Mouse (Mus musculus): ENCODE results near the gene Rpl37a. TPM values are rescaled to one million over a fixed set of nuclear protein-coding genes. Genes with fewer than 3 reads are reported as not detected.

The Rpl37a gene
- polyA plus RNA-seq, 1 experiment, result 870 TPM

DNA sequence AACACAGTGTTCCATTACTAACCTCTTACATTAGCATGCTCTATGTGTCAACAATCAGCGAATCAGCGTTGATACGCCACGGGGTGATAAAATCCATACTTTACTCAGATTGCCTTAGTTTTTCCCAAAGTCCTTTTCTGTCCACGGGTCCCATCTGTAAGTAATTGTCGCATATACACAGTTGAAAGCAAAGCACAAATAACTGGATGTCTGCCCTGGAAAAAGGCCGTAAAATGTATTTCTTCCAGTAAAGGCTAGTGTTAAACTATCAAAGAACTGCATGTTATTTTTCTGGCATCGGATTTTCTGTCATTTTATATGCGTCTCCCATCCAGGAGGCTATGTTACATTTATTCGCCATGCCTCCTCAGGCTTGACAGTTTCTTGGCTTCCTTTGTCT is 19.0 kb downstream of the Rpl37a start:
- no peak for DNase-seq
- WGBS, result 93% methylated on average over 10 of the region's 10 CpGs

DNA sequence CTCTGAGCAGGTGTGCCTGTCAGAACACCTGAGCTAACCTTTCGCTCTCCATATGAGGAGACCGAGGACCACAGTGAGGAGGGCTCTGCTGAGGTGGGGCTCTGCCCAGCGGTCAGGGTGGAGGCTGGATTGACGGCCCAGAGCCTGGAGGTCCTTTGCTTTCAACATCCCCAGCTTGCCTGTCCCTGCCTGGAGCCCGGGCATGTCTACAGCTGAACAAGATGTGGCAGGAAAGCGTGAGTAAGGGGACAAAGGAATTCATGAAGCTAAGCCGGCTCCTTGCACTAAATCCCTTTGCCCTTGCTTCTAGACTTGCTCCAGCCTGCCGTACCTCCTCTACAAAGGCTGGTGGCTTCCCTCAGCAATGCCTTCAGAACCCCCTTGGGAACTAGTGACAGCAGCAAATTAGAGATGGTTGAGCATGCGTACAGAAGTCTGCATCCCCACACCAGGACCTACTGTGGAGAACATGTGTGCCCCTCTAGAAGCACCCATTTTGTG is 22.2 kb downstream of the Rpl37a start:
- H3K36me3 ChIP-seq (ENCODE audit: control insufficient read depth, insufficient read depth, low read length), result no peaks in the 10 kb centered on the region
- DNase-seq, result no peak
- no peak overlapping the region for H3K4me3 ChIP-seq (ENCODE audit: control insufficient read depth, insufficient read depth, low read length)
- H3K4me1 ChIP-seq (replicated peaks; ENCODE audit: control insufficient read depth, insufficient read depth, low read length), result no peaks in the 10 kb centered on the region
- no peak overlapping the region for H3K27ac ChIP-seq (ENCODE audit: control insufficient read depth, insufficient read depth, low read length)
- TF ChIP-seq POLR2A (IDR thresholded peaks at IDR 0.05; ENCODE audit: control insufficient read depth, extremely low read depth, insufficient read depth, low read length, poor library complexity) (no peak), CTCF (IDR thresholded peaks at IDR 0.05; ENCODE audit: borderline replicate concordance, control insufficient read depth, extremely low read depth, insufficient read depth, low read length, poor library complexity) (no peak)
- no peaks in the 10 kb centered on the region; the same call in 1 of the 2 replicates for H3K27me3 ChIP-seq (ENCODE audit: control insufficient read depth, insufficient read depth, low read length)
- 87% methylated on average over 9 of the region's 9 CpGs for WGBS

More for the DNA sequence above, 19.0 kb downstream of the Rpl37a start:
- Histone ChIP-seq H3K4me3 (ENCODE audit: control insufficient read depth, insufficient read depth, low read length) (no peak overlapping the region), H3K27ac (ENCODE audit: control insufficient read depth, insufficient read depth, low read length) (no peak overlapping the region), H3K36me3 (ENCODE audit: control insufficient read depth, insufficient read depth, low read length) (no peaks in the 10 kb centered on the region), H3K27me3 (ENCODE audit: control insufficient read depth, insufficient read depth, low read length) (no peaks in the 10 kb centered on the region), H3K4me1 (replicated peaks; ENCODE audit: control insufficient read depth, insufficient read depth, low read length) (no peaks in the 10 kb centered on the region)
- no peak for TF ChIP-seq POLR2A (IDR thresholded peaks at IDR 0.05; ENCODE audit: control insufficient read depth, extremely low read depth, insufficient read depth, low read length, poor library complexity)
- no peak for TF ChIP-seq CTCF (IDR thresholded peaks at IDR 0.05; ENCODE audit: borderline replicate concordance, control insufficient read depth, extremely low read depth, insufficient read depth, low read length, poor library complexity)

DNA sequence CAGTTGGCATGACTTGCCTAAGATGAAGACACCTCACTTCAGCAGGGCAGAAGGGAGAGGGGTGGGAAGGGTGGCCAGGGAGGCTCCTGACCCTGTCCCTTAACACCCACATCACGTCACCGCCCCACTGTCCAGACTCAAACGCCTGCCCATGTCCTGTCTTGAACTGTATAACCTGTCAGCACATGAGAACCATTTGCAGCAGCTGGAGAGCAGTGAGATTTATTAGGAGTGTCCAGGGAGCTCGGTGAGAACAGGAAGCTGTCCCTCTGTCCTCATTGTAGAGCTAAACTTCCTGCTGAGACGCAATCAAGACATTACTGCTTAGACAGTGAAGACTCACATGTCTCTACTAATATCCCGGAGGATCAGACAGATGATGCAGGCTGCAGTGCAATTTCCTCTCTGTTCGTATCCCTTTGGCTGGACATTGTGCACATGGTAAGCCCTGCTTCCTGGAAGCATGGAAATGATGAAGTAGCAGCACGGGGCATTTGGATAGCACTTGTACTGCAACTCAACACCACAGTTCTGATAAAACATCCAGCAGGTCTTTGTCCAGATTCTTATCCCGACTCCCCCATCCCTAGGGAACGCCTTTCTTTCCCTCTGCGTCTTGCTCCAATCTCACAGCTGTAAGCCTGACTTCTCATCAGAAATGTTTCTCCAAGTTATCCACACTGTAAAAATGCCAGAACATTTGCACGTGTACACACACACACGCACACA is 25.5 kb downstream of the Rpl37a start:
- Histone ChIP-seq H3K27me3 (ENCODE audit: control insufficient read depth, insufficient read depth, low read length) (no peaks in the 10 kb centered on the region; the same call in 1 of the 2 replicates), H3K4me3 (ENCODE audit: control insufficient read depth, insufficient read depth, low read length) (no peak overlapping the region), H3K4me1 (replicated peaks; ENCODE audit: control insufficient read depth, insufficient read depth, low read length) (no peaks in the 10 kb centered on the region), H3K27ac (ENCODE audit: control insufficient read depth, insufficient read depth, low read length) (no peak overlapping the region), H3K36me3 (ENCODE audit: control insufficient read depth, insufficient read depth, low read length) (no peaks in the 10 kb centered on the region)
- TF ChIP-seq CTCF (IDR thresholded peaks at IDR 0.05; ENCODE audit: borderline replicate concordance, control insufficient read depth, extremely low read depth, insufficient read depth, low read length, poor library complexity) (no peak), POLR2A (IDR thresholded peaks at IDR 0.05; ENCODE audit: control insufficient read depth, extremely low read depth, insufficient read depth, low read length, poor library complexity) (no peak)
- 44% methylated on average over 13 of the region's 13 CpGs for WGBS
- DNase-seq, result no peak

DNA sequence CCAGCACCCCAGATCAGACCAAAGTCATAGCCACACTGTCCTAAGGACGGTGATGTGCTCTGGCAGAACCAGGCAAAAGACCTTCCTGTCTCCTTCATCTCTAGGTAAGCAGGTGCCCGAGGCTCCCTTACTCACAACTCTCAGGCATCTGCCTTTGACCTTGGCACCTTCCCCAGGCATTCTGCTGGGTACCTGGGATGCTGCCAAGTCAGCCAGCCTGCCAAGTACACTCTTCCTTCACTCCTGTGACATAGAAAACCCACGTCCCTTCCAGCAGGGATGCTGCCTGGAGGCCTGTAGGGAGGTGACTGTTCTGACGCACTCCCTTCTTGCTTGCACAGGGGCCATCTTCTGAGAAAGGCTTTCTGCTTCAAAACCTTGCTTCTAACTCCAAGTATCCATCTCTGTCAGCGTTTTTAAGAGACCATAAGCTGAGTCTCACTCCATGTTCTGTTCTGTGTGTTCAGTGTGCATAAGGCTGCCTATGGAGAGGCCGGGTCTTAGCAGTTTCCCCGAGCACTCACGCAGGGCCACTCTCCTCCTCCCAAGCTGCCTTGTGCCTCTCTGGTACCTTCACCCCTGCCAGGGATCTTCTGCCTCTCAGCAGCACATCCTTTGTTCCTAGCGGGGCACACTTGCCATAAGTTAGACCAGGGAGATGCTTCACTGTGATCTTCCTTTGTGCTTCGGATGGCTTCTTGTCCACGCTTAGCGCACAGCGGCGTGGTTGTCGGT is 28.0 kb downstream of the Rpl37a start:
- no peak for TF ChIP-seq CTCF (IDR thresholded peaks at IDR 0.05; ENCODE audit: borderline replicate concordance, control insufficient read depth, extremely low read depth, insufficient read depth, low read length, poor library complexity)
- TF ChIP-seq POLR2A (IDR thresholded peaks at IDR 0.05; ENCODE audit: control insufficient read depth, extremely low read depth, insufficient read depth, low read length, poor library complexity), result no peak
- no peaks in the 10 kb centered on the region for H3K4me1 ChIP-seq (replicated peaks; ENCODE audit: control insufficient read depth, insufficient read depth, low read length)
- no peaks in the 10 kb centered on the region for H3K36me3 ChIP-seq (ENCODE audit: control insufficient read depth, insufficient read depth, low read length)
- WGBS, result 88% methylated on average over 15 of the region's 15 CpGs
- DNase-seq, result no peak
- H3K4me3 ChIP-seq (ENCODE audit: control insufficient read depth, insufficient read depth, low read length), result no peak overlapping the region
- no peak overlapping the region for H3K27ac ChIP-seq (ENCODE audit: control insufficient read depth, insufficient read depth, low read length)
- no peaks in the 10 kb centered on the region; the same call in 1 of the 2 replicates for H3K27me3 ChIP-seq (ENCODE audit: control insufficient read depth, insufficient read depth, low read length)

DNA sequence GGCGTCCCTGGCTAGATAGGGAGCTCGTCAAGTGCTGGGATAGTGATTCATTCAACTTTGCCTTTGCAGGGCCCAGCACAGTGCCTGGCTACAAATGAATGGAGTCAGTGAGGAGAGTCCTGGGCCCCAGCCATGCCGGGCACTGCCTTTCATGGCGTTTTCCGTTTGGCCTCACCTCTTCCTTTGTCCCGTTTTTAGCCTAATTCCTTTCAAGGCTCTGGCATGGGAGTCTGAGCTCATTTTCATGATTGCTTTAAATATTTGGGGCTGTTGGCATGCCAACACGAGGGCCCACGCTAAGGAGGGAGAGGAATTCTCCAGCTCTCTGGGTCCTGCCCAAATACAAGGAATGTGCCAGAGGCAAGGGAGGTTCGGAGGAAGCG is 28.6 kb downstream of the Rpl37a start:
- TF ChIP-seq POLR2A (IDR thresholded peaks at IDR 0.05; ENCODE audit: control insufficient read depth, extremely low read depth, insufficient read depth, low read length, poor library complexity) (no peak), CTCF (IDR thresholded peaks at IDR 0.05; ENCODE audit: borderline replicate concordance, control insufficient read depth, extremely low read depth, insufficient read depth, low read length, poor library complexity) (no peak)
- no peaks in the 10 kb centered on the region for H3K36me3 ChIP-seq (ENCODE audit: control insufficient read depth, insufficient read depth, low read length)
- H3K4me1 ChIP-seq (replicated peaks; ENCODE audit: control insufficient read depth, insufficient read depth, low read length), result no peaks in the 10 kb centered on the region
- no peak overlapping the region for H3K27ac ChIP-seq (ENCODE audit: control insufficient read depth, insufficient read depth, low read length)
- H3K27me3 ChIP-seq (ENCODE audit: control insufficient read depth, insufficient read depth, low read length), result no peaks in the 10 kb centered on the region; the same call in 1 of the 2 replicates
- no peak overlapping the region for H3K4me3 ChIP-seq (ENCODE audit: control insufficient read depth, insufficient read depth, low read length)
- 88% methylated on average over 10 of the region's 10 CpGs for WGBS
- no peak for DNase-seq

DNA sequence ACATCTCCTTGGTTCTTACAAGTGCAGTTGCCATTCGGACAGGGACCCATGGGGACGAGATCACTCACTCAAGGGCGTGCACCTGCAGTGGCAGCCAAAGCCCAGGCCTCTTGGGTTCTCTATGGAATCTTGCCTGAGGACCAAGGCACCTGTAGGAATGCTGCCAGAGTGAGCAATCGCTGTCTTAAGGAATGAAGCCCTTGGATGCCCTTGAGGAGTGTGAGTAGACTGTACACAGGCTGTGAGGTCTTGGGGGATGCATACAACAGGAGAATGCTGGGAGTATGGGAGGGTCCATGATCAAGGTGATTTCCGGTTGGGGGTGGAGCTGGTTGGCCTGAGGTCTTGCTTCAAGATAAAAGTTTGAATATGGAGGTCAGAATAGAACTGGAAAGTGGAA is 30.3 kb downstream of the Rpl37a start:
- TF ChIP-seq POLR2A (IDR thresholded peaks at IDR 0.05; ENCODE audit: control insufficient read depth, extremely low read depth, insufficient read depth, low read length, poor library complexity) (no peak), CTCF (IDR thresholded peaks at IDR 0.05; ENCODE audit: borderline replicate concordance, control insufficient read depth, extremely low read depth, insufficient read depth, low read length, poor library complexity) (no peak)
- H3K27ac ChIP-seq (ENCODE audit: control insufficient read depth, insufficient read depth, low read length), result no peak overlapping the region
- 90% methylated on average over 5 of the region's 5 CpGs for WGBS
- no peak overlapping the region for H3K4me3 ChIP-seq (ENCODE audit: control insufficient read depth, insufficient read depth, low read length)
- no peaks in the 10 kb centered on the region for H3K4me1 ChIP-seq (replicated peaks; ENCODE audit: control insufficient read depth, insufficient read depth, low read length)
- no peak for DNase-seq
- no peaks in the 10 kb centered on the region for H3K36me3 ChIP-seq (ENCODE audit: control insufficient read depth, insufficient read depth, low read length)
- H3K27me3 ChIP-seq (ENCODE audit: control insufficient read depth, insufficient read depth, low read length), result no peaks in the 10 kb centered on the region; the same call in 1 of the 2 replicates

Data from thymus, adult 2 months (tissue).